Mouse (Mus musculus): ENCODE data around the gene Slc6a9.

Gene Slc6a9

GRCm38 (mm10) chr4:117872471-117872886, 38.2 kb downstream of the Slc6a9 start, which contains the start of gene Ccdc24:
Gene Ccdc24, minus strand, starts transcription at chr4:117872557.
- in situ Hi-C loops (cut with MboI; ENCODE audit: low sequenced_read_pairs), result no loop called here

- in situ Hi-C loops (cut with MboI; ENCODE audit: low sequenced_read_pairs), result no loop called here
Observed at GRCm38 (mm10) chr4:117873615-117874014, 39.3 kb downstream of the Slc6a9 start.

- in situ Hi-C loops (cut with MboI; ENCODE audit: low sequenced_read_pairs), result no loop called here
Observed at GRCm38 (mm10) chr4:117878301-117878700, 44.0 kb downstream of the Slc6a9 start.

- in situ Hi-C loops (cut with MboI; ENCODE audit: low sequenced_read_pairs), result no loop called here
Observed at GRCm38 (mm10) chr4:117878703-117879102, 44.4 kb downstream of the Slc6a9 start.

- in situ Hi-C loops (cut with MboI; ENCODE audit: low sequenced_read_pairs), result no loop called here
Observed at GRCm38 (mm10) chr4:117882701-117883691, 48.7 kb downstream of the Slc6a9 start, which contains the start of gene B4galt2. Gene B4galt2, minus strand, starts transcription at chr4:117883487.

GRCm38 (mm10) chr4:117884146-117884545, 49.8 kb downstream of the Slc6a9 start:
- in situ Hi-C loops (cut with MboI; ENCODE audit: low sequenced_read_pairs), result no loop called here

GRCm38 (mm10) chr4:117885093-117885492, 50.8 kb downstream of the Slc6a9 start:
- in situ Hi-C loops (cut with MboI; ENCODE audit: low sequenced_read_pairs), result no loop called here

GRCm38 (mm10) chr4:117885994-117886393, 51.7 kb downstream of the Slc6a9 start:
- in situ Hi-C loops (cut with MboI; ENCODE audit: low sequenced_read_pairs), result no loop called here

GRCm38 (mm10) chr4:117886644-117887043, 52.3 kb downstream of the Slc6a9 start:
- in situ Hi-C loops (cut with MboI; ENCODE audit: low sequenced_read_pairs), result no loop called here

- in situ Hi-C loops (cut with MboI; ENCODE audit: low sequenced_read_pairs), result no loop called here
Observed at GRCm38 (mm10) chr4:117887133-117887532, 52.8 kb downstream of the Slc6a9 start, which contains the start of gene Atp6v0b. Gene Atp6v0b, minus strand, starts transcription at chr4:117887333.

- in situ Hi-C loops (cut with MboI; ENCODE audit: low sequenced_read_pairs), result no loop called here
Observed at GRCm38 (mm10) chr4:117887920-117888319, 53.6 kb downstream of the Slc6a9 start.

- in situ Hi-C loops (cut with MboI; ENCODE audit: low sequenced_read_pairs), result no loop called here
Observed at GRCm38 (mm10) chr4:117889471-117889870, 55.2 kb downstream of the Slc6a9 start.

- in situ Hi-C loops (cut with MboI; ENCODE audit: low sequenced_read_pairs), result no loop called here
Observed at GRCm38 (mm10) chr4:117890031-117890430, 55.7 kb downstream of the Slc6a9 start.

- in situ Hi-C loops (cut with MboI; ENCODE audit: low sequenced_read_pairs), result no loop called here
Observed at GRCm38 (mm10) chr4:117890750-117891149, 56.4 kb downstream of the Slc6a9 start.

GRCm38 (mm10) chr4:117891738-117892161, 57.4 kb downstream of the Slc6a9 start, which contains the start of gene Dph2:
Gene Dph2, minus strand, starts transcription at chr4:117892032.
- in situ Hi-C loops (cut with MboI; ENCODE audit: low sequenced_read_pairs), result no loop called here

- in situ Hi-C loops (cut with MboI; ENCODE audit: low sequenced_read_pairs), result no loop called here
Observed at GRCm38 (mm10) chr4:117893376-117893775, 59.1 kb downstream of the Slc6a9 start.

GRCm38 (mm10) chr4:117894601-117895000, 60.3 kb downstream of the Slc6a9 start:
- in situ Hi-C loops (cut with MboI; ENCODE audit: low sequenced_read_pairs), result no loop called here

GRCm38 (mm10) chr4:117895339-117895738, 61.0 kb downstream of the Slc6a9 start:
- in situ Hi-C loops (cut with MboI; ENCODE audit: low sequenced_read_pairs), result no loop called here

- in situ Hi-C loops (cut with MboI; ENCODE audit: low sequenced_read_pairs), result no loop called here
Observed at GRCm38 (mm10) chr4:117896031-117896430, 61.7 kb downstream of the Slc6a9 start.

GRCm38 (mm10) chr4:117898111-117898510, 63.8 kb downstream of the Slc6a9 start:
- in situ Hi-C loops (cut with MboI; ENCODE audit: low sequenced_read_pairs), result no loop called here

GRCm38 (mm10) chr4:117904094-117904493, 69.8 kb downstream of the Slc6a9 start:
- in situ Hi-C loops (cut with MboI; ENCODE audit: low sequenced_read_pairs), result no loop called here

GRCm38 (mm10) chr4:117904761-117905160, 70.5 kb downstream of the Slc6a9 start:
- in situ Hi-C loops (cut with MboI; ENCODE audit: low sequenced_read_pairs), result no loop called here

Data from CH12F3 (cell line).